Mouse (Mus musculus) embryonic fibroblast, embryonic 13.5 days (primary cell): ENCODE results near the gene Tmem127. TPM values are rescaled to one million over a fixed set of nuclear protein-coding genes. Genes with fewer than 3 reads are reported as not detected.
"Not testable (repeated sequence)": the region's sequence is repeated elsewhere in the genome, so short reads cannot be mapped to it uniquely, and the experiment has no call there.

Experiments used
- H3K27ac ChIP-seq: 2 replicates; pipeline ENCODE4 v1.5.1; 2012; ENCODE audit warnings: low read length, control low read depth, inconsistent platforms; ENCODE audit not compliant: insufficient read depth
- H3K4me1 ChIP-seq: 2 replicates; pipeline ENCODE4 v1.6.1; 2011; ENCODE audit warnings: low read length; ENCODE audit not compliant: control insufficient read depth, insufficient read depth
- H3K4me3 ChIP-seq: 2 replicates; pipeline ENCODE4 v1.5.1; 2011; ENCODE audit warnings: mild to moderate bottlenecking, control low read depth, low read length; ENCODE audit not compliant: insufficient read depth
- CTCF ChIP-seq: IDR thresholded peaks from 2 replicates; pipeline ENCODE4 v1.5.1; 2011; ENCODE audit warnings: mild to moderate bottlenecking, control low read depth, low read length, moderate library complexity, borderline replicate concordance; ENCODE audit not compliant: insufficient read depth
- POLR2A ChIP-seq: IDR thresholded peaks from 2 replicates; pipeline ENCODE4 v1.6.1; 2011; ENCODE audit warnings: low read depth, mild to moderate bottlenecking, control low read depth, low read length, moderate library complexity
- polyA plus RNA-seq: library from polyadenylated mRNA; stranded (reverse); fragments of >200 nt; gene quantifications from 2 replicates; pipeline ENCODE4 v1.2.4, GENCODE M21; 2011; ENCODE audit warnings: low read depth; ENCODE audit not compliant: missing spikeins, insufficient read length

The Tmem127 gene
- polyA plus RNA-seq, 1 experiment = 59.2 TPM

GRCm38 (mm10) chr2:127278162-127278561 is 30.5 kb downstream of the Tmem127 start:
- H3K4me3 ChIP-seq = no peak overlapping the region
- H3K4me1 ChIP-seq = no peaks in the 10 kb centered on the region
- H3K27ac ChIP-seq = no peak overlapping the region
- no peak for TF ChIP-seq CTCF
- TF ChIP-seq POLR2A = no peak

GRCm38 (mm10) chr2:127292250-127292649 is 44.5 kb downstream of the Tmem127 start:
- TF ChIP-seq POLR2A (no peak), CTCF (no peak)
- H3K27ac ChIP-seq = no peak overlapping the region
- H3K4me1 ChIP-seq = no peaks in the 10 kb centered on the region
- no peak overlapping the region for H3K4me3 ChIP-seq

GRCm38 (mm10) chr2:127297001-127297805 is 49.5 kb downstream of the Tmem127 start:
- TF ChIP-seq CTCF (no peak), POLR2A (no peak)
- H3K27ac ChIP-seq = no peak overlapping the region
- no peaks in the 10 kb centered on the region for H3K4me1 ChIP-seq
- H3K4me3 ChIP-seq = no peak overlapping the region

GRCm38 (mm10) chr2:127298056-127298455 is 50.3 kb downstream of the Tmem127 start:
- TF ChIP-seq CTCF (no peak), POLR2A (no peak)
- H3K27ac ChIP-seq = no peak overlapping the region
- no peaks in the 10 kb centered on the region for H3K4me1 ChIP-seq

GRCm38 (mm10) chr2:127300701-127301100 is 53.0 kb downstream of the Tmem127 start:
- Histone ChIP-seq H3K27ac (no peak overlapping the region), H3K4me3 (no peak overlapping the region), H3K4me1 (no peaks in the 10 kb centered on the region)
- TF ChIP-seq CTCF (no peak), POLR2A (no peak)

More at GRCm38 (mm10) chr2:127298056-127298455, 50.3 kb downstream of the Tmem127 start:
- H3K4me3 ChIP-seq = no peak overlapping the region

GRCm38 (mm10) chr2:127301883-127302282 is 54.2 kb downstream of the Tmem127 start:
- TF ChIP-seq POLR2A (no peak), CTCF (no peak)

GRCm38 (mm10) chr2:127304192-127304591 is 56.5 kb downstream of the Tmem127 start:
- not testable (repeated sequence) for H3K4me1 ChIP-seq, H3K27ac ChIP-seq, H3K4me3 ChIP-seq

More at GRCm38 (mm10) chr2:127301883-127302282, 54.2 kb downstream of the Tmem127 start:
- H3K4me1 ChIP-seq = no peaks in the 10 kb centered on the region
- no peak overlapping the region for H3K27ac ChIP-seq
- no peak overlapping the region for H3K4me3 ChIP-seq

- Histone ChIP-seq H3K27ac (no peak overlapping the region), H3K4me1 (no peaks in the 10 kb centered on the region)
Measured at GRCm38 (mm10) chr2:127304609-127305210, 57.0 kb downstream of the Tmem127 start.

GRCm38 (mm10) chr2:127306123-127306522 is 58.4 kb downstream of the Tmem127 start:
- Histone ChIP-seq H3K27ac (no peak overlapping the region), H3K4me1 (no peaks in the 10 kb centered on the region), H3K4me3 (no peak overlapping the region)
- TF ChIP-seq POLR2A (no peak), CTCF (no peak)

More at GRCm38 (mm10) chr2:127304609-127305210, 57.0 kb downstream of the Tmem127 start:
- H3K4me3 ChIP-seq = no peak overlapping the region
- TF ChIP-seq CTCF (no peak), POLR2A (no peak)

GRCm38 (mm10) chr2:127307179-127307578 is 59.5 kb downstream of the Tmem127 start:
- TF ChIP-seq POLR2A (no peak), CTCF (no peak)
- Histone ChIP-seq H3K4me1 (no peaks in the 10 kb centered on the region), H3K4me3 (no peak overlapping the region), H3K27ac (no peak overlapping the region)
